Mouse (Mus musculus) lung, adult 2 months (tissue): Measurements from ENCODE around the gene 1700016D06Rik. TPM values are rescaled to one million over a fixed set of nuclear protein-coding genes. Genes with fewer than 3 reads are reported as not detected.

ENCODE experiments used
- DNase-seq: peaks from one replicate; pipeline ENCODE4 v3.0.0; 2022
- H3K4me1 ChIP-seq: fragments of 200-500 bp; 2 replicates; pipeline ENCODE4 v1.6.1; 2011; ENCODE audit warnings: low read length; ENCODE audit not compliant: control insufficient read depth, insufficient read depth
- H3K4me3 ChIP-seq: fragments of 200-500 bp; replicated peaks from 2 replicates; pipeline ENCODE3; 2011; ENCODE audit warnings: low read depth, mild to moderate bottlenecking, control low read depth, low read length; ENCODE audit errors: extremely low read depth
- CTCF ChIP-seq: fragments of 200-500 bp; IDR thresholded peaks from 2 replicates; pipeline ENCODE4 v1.5.1; 2011; ENCODE audit warnings: mild to moderate bottlenecking, low read length, control low read depth; ENCODE audit not compliant: insufficient read depth
- POLR2A ChIP-seq: fragments of 200-500 bp; IDR thresholded peaks from 2 replicates; pipeline ENCODE4 v1.6.1; 2011; ENCODE audit warnings: low read depth, mild to moderate bottlenecking, control low read depth, low read length, borderline replicate concordance; ENCODE audit errors: extremely low read depth
- WGBS: fragments of 180-500 bp; shearing (Covaris S2); methylation state at CpG from one replicate; pipeline ENCODE4 v1.1.7; 2018; 5-methylcytosine and 5-hydroxymethylcytosine counted together
- polyA plus RNA-seq: library from polyadenylated mRNA; depleted of rRNA; stranded (reverse); fragments of >200 nt; gene quantifications from 2 replicates; pipeline ENCODE4 v1.2.3, GENCODE M21; 2012

Gene 1700016D06Rik
- polyA plus RNA-seq, 1 experiment = not detected

DNA sequence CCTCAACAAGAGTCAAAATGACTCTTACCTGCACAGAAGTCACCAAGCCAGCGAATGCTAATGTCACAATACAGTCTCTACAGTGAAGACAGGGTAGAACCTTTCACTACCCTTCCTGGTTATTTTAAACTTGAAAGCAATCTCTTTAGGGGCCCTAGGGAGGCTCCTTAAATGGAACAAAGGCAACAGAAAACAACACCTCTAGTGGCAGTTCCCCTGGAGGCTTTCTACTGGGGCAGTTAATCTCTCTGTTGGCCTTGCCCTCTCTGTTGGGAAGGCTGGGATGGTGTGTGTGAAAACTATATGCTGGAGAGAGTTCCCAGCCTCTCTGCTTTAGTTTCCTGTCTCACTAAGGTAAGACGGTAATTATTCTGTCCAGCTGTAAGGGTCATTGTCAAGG is 60.3 kb downstream of the 1700016D06Rik start:
- WGBS = 73% methylated on average over 2 of the region's 2 CpGs
- no peak for DNase-seq
- no peak overlapping the region for H3K4me3 ChIP-seq
- TF ChIP-seq CTCF = no peak
- TF ChIP-seq POLR2A = no peak
- no peaks in the 10 kb centered on the region for H3K4me1 ChIP-seq

DNA sequence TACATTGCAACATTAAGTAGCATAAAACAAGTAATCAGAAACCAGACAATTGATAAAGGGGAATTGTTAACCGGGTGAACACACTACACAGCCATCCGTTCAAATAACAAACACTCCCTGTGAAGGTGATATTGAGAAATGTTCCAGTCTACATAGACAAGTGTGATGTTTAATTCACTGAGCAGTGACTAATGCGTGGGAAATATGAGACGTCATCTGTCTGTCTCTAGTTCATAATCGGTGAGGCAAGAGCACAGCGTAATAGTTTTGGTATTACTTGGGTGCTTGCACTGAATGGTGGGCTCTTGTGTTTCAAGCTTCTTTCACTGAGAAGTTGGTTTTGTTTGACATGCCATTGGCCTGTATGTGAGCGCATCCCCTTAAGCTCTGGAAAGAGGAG is 63.3 kb downstream of the 1700016D06Rik start:
- 89% methylated on average over 7 of the region's 7 CpGs for WGBS

DNA sequence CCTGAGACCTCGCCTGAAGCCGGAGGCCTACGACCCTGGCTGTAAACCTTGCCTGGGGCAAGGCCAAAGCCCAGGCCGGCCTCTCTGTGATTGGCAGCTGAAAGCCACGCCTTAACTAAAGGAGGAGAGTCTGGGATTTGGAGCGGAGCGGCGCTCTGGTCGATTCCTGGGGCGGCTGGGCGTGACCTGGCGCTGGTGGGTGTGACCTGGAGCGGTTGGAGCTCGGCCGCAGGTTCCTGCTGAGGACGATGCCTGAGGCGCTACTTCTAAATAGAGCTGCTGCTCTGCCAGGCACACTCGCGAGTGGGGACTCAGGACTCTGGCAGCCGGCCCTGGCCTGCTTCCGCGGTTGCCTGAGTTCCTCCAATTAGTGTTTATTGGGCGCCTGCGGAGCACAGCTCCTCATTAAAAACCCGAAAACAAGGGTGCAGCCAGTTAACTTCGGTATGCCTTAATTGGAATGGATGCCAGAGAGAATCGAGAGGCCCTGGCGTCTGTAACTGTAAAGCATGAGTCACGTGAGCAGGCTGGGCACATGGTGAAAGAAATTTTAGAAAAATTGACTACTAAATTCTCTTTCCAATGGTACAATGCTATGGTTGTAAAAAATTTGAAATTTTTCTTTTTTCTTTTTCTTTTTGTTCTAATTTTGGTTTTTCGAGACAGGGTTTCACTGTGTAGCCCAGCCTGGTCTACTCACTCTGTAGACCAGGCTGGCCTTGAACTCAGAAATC is 64.4 kb downstream of the 1700016D06Rik start:
- 4% methylated on average over 30 of the region's 30 CpGs for WGBS
- peak; percentile 75 for DNase-seq
- Histone ChIP-seq H3K4me3 (peak overlapping the region; percentile 31), H3K4me1 (peaks cover 12% of the 10 kb centered on the region)
- TF ChIP-seq POLR2A (peak; percentile 19; the same call in 1 of the 2 replicates), CTCF (no peak)

More for the DNA sequence above, 63.3 kb downstream of the 1700016D06Rik start:
- TF ChIP-seq POLR2A = no peak
- no peak for TF ChIP-seq CTCF
- Histone ChIP-seq H3K4me1 (peaks cover 12% of the 10 kb centered on the region), H3K4me3 (no peak overlapping the region)
- no peak for DNase-seq

DNA sequence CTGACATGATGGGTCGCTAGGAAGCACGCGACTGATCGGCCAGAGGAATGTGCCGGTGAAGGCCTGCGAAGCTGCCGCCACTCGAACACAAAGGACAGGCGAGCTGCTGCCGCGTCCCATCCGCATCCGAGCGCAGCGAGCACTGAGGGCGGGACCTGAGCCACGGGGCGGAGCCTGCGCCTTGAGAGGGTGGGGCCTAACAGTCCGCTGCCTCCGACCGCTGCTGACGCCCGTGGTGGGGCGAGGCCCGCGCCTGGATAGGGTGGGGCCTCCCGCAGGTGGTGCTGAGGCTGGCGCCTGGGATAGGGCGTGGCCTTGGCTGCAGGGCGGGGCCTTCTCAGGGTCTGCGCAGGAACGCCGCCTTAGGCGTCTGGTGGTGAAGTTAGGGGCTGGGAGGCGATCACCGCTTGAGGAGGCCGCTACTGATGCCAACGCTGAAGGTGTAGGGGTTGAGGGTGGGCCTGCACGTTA is 65.2 kb downstream of the 1700016D06Rik start, which contains the start of gene Ankrd10:
Gene Ankrd10, minus strand, starts transcription at position 147 of the 471 bp plus-strand sequence.
- H3K4me3 ChIP-seq = peak within 1 kb of the TSS; percentile 86
- peak; percentile 98 for DNase-seq
- under 1% methylated on average over 40 of the region's 40 CpGs for WGBS
- H3K4me1 ChIP-seq = peaks cover 12% of the 10 kb centered on the region
- TF ChIP-seq POLR2A (peak; percentile 94), CTCF (no peak)

DNA sequence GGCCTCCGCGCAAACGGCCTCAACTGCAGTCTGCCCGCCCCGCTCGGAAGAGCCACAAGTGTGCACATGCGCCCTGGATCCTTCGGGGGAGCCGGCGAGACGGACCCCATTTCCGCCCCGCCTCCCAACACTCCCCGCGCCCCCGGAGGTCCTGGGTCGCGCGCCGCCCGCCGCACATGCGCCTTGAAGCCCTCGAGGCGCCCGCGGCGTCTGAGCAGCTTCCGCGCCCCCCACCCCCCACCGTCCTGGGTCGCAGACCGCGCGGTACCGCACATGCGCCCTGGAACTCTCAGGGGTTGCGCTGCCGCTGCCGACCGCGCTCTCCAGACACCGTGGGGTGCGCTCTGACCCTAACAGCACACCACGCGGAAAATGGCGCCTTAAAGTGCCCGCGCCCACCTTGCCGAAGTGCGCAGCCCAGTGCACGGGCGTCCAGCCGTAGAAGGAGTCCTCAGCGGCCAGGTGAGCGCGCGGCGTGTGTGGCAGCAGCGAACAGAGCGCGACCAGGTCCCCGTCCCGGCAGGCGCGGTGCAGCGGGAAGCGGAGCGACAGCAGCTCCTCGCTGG is 65.8 kb downstream of the 1700016D06Rik start:
- Histone ChIP-seq H3K4me3 (peak overlapping the region; percentile 86), H3K4me1 (peaks cover 12% of the 10 kb centered on the region)
- peak; percentile 78 for DNase-seq
- no peak for TF ChIP-seq CTCF
- no peak for TF ChIP-seq POLR2A
- under 1% methylated on average over 69 of the region's 70 CpGs for WGBS

DNA sequence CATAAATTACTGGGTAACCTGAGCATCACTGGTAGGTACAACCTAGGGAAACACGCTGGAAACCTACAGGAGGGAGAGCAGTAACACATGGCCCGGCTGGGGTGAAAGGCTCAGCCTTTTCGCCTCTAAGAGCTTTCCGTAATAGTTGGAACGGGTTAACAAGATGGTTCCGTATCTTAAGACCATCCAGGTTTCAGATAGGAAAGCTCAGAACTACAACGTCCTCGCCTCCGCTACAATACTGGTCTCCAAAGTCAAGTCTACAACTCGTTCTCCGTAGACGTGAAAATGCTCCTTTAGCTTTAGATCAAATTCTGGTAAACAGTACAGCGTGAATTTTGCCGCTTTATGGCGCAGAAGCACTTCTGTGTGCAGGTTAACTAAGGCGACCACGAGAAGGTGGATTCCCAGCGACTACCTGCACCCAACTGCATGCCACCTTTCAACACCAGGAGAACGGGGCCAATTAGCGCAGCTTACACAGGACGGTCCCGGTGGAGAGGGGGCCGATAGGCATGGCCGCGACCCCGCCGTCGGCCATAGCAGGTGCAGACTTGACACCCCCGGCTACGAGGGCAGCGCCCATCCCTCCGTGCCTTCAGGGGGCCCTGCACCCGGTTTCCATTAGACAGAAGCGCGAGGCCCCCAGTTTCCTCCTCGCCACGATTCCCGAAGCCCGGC is 66.4 kb downstream of the 1700016D06Rik start:
- no peak for DNase-seq

DNA sequence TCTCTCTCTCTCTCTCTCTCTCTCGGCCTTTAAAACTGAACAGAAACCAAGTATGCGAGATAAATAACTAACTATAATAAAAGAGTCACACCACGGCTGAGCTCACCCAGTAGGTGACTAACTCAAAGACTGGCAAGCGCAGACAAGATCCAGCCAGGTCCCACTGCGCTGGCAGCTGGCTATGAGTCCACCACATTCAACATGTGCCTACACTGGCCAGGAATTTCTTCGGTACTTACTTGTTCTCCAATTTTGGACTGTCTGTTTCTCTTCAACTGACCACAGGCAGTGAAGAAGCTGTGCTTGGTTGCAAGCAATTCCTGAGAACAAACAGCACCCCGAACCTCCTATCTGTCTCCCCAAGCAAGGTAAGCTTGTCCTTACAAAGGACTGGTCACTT is 67.4 kb downstream of the 1700016D06Rik start:
- no peak for DNase-seq
- peaks cover 12% of the 10 kb centered on the region for H3K4me1 ChIP-seq
- WGBS = 53% methylated on average over 7 of the region's 7 CpGs
- TF ChIP-seq POLR2A (no peak), CTCF (no peak)
- no peak overlapping the region for H3K4me3 ChIP-seq

More for the DNA sequence above, 66.4 kb downstream of the 1700016D06Rik start:
- H3K4me3 ChIP-seq = peak overlapping the region; percentile 86
- H3K4me1 ChIP-seq = peaks cover 12% of the 10 kb centered on the region
- no peak for TF ChIP-seq CTCF
- no peak for TF ChIP-seq POLR2A
- WGBS = 4% methylated on average over 39 of the region's 39 CpGs

DNA sequence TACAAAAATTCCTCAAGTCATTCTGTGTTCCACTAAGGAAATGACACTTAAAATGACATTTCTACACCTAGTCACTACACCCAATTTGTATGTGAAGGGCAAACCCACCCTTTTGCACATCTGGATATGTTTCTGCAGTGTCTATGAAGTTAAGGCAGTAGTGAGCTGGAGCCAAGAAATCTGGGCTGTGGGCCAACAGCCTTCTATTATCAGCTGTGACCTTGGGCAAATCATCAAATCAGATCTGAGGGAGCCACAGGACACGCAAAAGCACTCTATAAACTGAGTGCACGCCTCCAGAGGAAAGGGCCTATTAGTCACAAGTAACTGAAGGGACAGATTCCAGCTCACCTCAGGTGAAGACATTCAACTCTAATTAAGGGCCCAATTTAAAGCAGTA is 68.5 kb downstream of the 1700016D06Rik start:
- DNase-seq = peak; percentile 23
- 30% methylated on average over 2 of the region's 2 CpGs for WGBS
- no peak overlapping the region for H3K4me3 ChIP-seq
- peaks cover 12% of the 10 kb centered on the region for H3K4me1 ChIP-seq
- TF ChIP-seq POLR2A = no peak
- TF ChIP-seq CTCF = no peak

DNA sequence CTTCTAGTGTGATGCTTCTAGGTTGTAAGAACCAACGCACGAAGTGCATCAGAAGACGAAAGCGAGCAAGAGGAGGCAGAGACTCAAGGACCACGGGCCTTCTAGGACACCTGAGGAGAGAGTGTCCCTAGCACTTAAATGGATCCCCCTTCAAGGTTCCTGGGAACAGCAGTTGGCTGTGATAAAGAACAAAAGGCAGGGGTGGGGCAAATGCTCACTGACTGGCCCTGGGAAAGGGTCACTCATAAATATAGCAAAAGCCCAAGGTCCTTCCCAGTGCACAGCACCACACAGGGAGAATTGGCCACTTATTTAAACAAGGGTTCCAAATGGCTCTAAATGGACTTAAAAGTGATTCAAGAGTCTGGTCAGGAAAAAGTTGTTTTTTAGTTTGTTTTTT is 71.7 kb downstream of the 1700016D06Rik start:
- DNase-seq = no peak
- Histone ChIP-seq H3K4me1 (peaks cover 8% of the 10 kb centered on the region), H3K4me3 (no peak overlapping the region)
- 84% methylated on average over 5 of the region's 5 CpGs for WGBS
- TF ChIP-seq CTCF (no peak), POLR2A (no peak)
